Mouse (Mus musculus) erythroblast, embryonic 14.5 days (primary cell): Measurements from ENCODE around the gene Abr.

Experiments
- GATA1 ChIP-seq: IDR thresholded peaks from 2 replicates; pipeline ENCODE4 v1.6.1; 2012; ENCODE audit warnings: low read length, inconsistent platforms, mixed read lengths
- TAL1 ChIP-seq: IDR thresholded peaks from 3 replicates; pipeline ENCODE4 v1.6.1; 2012; ENCODE audit warnings: low read length, inconsistent platforms, mixed read lengths

DNA sequence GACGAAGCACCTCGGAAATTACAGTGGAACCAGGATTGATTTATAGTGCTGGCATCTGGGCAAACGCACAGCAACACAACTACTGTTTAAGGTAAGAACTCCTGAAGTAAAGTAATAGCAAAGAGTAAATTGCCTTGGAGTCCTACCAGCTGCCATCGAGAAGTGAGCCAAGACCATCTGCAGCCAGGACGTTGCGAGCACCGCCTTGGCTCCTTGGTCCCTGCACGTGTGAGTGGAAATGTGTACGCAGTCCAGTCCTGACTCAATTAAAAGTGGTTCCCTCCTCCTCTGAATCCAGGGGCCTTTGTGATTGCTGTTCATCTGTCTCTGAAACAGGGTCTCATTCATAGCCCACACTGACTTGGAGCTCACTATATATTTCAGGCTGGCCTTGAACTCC lies 130.3 kb downstream of the Abr start:
- TF ChIP-seq GATA1 (no peak), TAL1 (no peak)
